Mouse (Mus musculus) neural tube, embryonic 10.5 days (tissue): ENCODE measurements around the gene Rgn.

Experiments used
- DNase-seq: peaks from one replicate; pipeline ENCODE4 v3.0.0-alpha.2; 2017; ENCODE audit warnings: low spot score; ENCODE audit errors: extremely low spot score

Rgn gene

DNA sequence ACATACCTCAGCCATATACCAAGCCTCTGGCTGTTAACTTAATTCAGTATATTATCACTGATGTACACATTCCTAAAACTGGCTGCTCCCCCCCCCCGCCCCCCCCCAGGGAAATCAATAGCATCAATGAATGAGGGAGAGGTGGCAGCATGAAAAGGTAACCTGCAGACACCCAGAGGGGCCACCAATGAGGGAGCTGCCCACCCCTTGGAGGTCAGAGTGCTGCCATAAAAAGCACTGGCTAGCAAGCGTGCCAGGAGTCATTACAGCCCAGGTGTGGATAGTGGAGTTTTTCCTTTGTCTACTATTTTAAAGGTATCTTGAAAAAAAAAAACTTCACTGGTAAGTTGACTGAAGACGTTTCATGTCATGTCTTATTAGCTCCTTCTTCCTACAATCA is at the start of gene Rgn:
Gene Rgn (plus strand): TSS at position 256 of the 400 bp plus-strand sequence.
- DNase-seq, result no peak

DNA sequence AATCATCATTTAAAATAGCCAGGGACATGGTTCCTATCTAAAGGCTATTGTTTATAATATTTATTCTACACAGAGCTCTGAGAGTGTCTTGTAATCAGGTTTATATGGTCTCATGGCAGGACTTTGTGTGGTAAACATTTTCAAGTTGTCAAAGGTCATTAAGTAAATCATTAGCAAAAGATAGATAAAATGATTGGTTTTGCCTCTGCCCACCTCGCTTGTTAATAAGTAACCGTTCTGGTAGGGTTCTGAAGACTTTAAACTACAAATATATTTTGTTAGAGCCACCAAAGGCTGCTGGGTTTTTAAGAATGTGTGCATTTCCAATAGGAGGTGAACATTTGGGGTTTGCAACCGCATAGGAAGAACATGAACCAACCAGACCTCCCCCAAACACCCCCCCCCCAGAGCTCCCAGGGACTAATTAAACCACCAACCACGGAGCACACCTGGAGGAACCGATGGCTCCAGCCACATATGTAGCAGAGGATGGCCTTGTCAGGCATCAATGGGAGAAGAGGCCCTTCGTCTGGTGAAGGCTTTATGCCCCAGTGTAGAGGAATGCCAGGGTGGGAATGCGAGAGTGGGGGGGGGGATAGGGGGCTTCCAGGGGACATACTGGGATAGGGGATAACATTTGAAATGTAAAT is 29.2 kb upstream of the Rgn start:
- no peak for DNase-seq

DNA sequence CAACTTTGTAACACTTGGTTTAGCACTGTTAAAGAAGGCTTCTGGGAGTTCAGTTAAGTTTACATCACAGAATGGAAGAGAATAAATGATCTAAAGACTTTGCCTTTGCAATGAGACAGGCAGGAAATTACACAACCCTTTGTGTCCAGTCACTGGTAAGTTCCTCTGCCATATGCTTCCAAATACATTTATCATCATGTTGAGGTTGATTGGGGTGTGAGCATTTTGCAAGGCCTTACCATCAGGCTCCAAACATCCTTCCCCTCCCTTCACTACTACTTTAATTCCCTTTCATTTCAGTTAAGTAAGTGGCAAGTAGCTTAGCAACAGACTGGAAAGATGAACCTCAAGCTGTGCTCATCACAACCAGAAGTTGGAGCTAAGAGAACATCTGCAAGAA is 28.0 kb upstream of the Rgn start:
- DNase-seq, result no peak

DNA sequence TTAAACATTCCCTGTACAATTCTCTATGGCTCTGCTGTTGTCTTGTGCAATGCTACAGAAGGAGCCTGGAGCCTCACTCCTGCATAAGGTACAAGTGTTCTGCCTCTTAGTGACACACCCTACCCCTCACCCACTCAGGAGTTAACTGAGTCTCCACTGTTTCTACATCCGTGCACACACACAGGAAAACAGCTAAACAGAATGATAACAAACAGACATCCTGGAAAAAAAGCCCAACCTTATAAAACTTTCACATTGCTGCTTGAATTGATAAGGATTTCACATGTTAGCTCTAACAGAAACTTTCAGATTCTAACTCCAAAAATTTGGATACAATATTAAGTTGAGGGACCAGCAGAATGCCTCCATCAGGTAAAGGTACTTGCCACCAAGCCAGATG is 17.0 kb upstream of the Rgn start:
- DNase-seq, result no peak

DNA sequence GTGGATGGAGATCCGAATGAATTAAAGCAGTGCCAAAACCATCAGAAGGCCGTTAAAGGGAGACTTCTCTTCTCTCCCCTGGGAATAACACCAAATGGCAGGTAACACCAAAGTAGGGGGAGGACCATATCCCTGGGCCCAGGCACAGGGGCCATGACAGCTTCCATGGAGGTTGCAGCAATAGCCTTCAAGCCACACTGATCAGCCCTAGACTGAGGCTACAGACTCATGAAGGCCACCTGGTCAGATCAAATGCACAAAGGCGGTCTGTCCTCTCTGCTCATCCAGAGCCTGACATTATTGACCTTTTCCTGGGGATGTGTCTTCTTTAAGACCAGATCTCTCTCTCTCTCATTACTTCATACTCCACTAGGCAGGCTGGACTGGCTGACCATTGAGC is 5.7 kb upstream of the Rgn start:
- DNase-seq, result no peak

DNA sequence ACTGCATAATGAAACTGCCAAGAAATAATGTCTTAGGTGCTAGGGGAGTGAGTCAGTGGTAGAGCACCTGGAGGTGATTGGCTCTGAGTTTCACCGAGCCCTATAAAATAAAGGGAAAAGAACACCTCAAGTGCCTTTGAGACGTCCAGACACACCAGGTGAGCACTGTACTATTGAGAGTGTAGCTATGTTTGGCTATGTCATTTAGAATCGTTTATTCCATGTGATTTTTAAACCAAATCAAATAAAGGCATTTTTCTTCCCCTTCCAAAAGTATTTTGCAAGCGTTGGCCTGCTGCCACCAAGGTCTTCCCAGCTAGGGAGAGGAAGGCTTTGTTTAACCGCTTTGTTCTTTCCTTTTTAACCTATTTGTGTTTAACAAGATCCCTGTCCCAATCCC is 2.0 kb upstream of the Rgn start:
- no peak for DNase-seq

DNA sequence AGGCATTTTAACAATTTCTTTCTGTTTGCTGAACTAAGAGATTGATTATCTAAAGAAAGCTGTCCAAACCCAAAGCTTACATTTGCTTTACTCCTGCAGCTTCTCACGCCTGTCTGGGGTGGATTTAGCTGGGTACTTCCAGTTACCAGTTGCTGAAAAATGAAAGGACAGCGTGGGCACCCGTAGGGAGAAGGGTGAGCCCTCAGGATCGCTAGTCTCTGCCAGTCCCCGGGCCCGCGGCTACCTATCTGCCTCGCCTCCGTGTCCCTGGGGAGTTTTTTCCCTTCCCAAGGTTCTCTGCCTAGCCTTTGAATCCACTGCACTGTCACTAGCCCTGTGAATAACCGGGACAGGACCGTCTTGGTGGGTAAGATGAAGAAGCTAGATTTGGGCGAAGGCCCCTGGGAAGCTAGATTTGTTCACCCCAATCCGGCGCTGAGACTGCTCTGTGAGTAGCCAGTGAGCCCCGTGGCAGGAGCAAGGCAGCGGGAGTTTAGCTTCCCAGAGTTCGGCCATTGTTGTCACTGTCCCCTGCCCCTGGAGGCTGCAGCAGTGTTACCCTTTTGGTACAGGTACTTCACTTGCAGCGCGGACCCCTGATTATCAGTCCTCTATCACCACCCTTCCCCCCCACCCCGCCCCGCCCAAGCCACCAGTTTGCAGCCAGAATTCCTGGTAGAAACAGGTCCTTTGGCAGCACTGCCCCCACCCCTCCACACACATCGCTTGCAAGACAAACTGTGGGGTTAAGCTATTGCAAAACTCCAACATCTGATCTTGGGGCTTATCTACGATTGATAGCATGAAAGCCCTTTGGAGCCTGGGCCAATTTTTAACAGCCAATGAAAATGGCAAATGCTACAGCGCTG is 1.3 kb upstream of the Rgn start:
- DNase-seq, result peak; percentile 20

DNA sequence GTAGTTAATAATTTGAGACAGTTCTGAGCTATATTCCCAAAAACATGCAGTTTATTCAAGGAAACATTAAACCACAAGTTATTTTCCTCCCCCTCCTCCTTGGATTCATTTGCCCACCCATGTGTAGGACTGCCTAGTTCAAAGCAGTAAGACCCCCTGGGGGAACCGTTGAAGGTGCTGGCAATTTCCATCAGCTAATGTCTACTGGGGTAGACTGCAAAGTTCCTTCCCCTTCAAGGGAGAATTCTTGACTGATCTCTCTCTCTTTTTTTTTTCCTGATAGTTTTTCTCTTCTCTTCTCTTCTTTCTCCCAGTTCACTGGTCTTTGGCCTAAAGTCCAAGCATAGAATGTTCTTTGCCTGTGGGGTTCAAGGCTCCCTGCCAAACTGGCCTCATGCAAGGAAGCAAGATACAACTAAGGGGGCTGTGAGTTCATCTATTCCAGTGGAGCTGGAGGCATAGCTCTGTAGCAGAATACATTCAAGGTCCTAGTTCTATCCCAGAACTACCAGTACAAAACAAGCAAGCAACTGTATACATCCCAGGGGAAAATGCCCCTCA is 627 bp upstream of the Rgn start:
- no peak for DNase-seq

DNA sequence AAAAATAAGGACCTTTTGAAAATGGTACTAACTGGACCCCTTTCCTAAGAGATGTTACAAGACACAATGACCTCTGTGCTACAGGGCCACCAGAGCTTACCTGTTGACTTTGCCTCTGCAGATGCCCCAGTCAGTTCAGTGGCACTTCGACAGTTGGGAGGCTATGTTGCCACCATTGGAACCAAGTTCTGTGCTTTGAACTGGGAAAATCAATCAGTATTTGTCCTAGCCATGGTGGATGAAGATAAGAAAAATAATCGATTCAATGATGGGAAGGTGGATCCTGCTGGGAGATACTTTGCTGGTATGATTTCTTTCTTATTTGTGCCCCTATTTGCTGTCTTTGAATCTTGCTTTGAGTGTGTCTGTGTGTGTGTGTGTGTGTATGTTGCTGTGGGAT is 2.6 kb downstream of the Rgn start:
- DNase-seq, result no peak

DNA sequence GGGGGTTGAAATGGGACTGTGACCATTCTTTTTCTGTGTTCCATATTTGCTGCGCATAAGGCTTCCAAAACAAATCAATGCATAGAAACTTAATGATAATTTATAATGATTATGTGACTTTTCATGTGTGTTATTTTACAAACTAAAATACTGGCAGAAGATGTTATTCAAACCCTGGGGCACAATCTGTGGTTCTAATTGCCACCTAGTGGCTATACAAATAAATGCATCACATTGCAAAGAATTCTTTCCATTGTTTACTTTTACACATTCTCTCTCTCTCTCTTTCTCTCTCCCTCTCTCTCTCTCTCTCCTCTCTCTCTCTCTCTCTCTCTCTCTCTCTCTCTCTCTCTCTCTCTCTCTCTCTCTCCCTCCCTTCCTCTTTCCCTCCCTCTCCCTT is 12.3 kb downstream of the Rgn start:
- no peak for DNase-seq

DNA sequence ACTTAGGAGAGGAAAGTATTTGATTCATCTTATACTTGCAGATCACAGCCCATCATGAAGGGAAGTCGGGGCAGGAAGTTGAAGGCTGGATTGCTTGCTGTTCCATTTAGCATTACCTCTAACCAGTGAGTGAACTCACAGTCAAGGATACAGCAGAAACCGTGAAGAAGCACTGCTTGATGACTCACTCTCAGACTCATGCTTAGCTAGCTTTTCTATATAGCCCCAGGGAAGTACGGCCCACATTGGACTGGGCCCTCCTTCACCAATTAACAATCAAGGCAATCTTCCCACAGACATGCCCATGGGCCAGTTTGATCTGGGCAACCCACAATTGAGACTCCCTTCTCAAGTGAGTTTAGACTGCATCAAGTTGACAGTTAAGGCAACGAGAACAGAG is 14.4 kb downstream of the Rgn start:
- no peak for DNase-seq

DNA sequence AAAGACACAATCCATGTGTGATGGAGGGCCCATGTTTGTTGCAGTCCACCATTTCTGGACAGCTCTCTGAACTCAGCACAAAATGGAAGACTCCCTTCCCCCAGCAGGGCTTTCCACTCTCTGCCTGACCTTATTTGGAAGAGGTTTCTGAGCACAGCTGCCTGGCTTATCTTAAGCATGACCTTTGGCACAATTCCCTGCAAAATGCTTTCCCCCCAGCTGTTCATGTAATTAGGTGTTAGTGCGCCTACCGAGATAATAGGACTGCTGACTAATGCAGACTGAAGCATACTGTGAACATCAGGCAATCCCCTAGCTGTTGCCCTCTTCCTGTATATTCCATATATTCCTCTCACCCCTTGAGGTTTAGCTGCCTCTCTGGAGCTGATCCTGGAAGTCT is 21.4 kb downstream of the Rgn start:
- DNase-seq, result no peak

DNA sequence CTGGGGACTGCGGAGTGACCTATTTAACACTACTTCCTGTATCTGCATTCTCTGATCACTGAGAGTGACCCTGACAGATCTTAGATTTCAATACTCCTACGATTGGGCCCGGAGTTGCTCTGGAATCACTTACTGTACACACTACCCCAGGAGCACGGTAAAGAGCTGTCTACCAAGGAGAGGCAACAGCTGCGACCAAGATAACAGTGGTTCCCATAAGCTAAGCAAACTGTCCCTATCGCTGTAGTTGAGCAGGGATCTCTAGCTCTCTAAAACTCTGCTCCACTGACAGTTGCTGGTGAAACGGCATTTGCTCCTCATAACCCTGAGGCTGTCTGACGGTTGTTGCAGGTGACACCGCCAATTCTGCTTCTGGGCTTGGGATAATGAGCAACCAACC is 23.1 kb downstream of the Rgn start:
- no peak for DNase-seq

DNA sequence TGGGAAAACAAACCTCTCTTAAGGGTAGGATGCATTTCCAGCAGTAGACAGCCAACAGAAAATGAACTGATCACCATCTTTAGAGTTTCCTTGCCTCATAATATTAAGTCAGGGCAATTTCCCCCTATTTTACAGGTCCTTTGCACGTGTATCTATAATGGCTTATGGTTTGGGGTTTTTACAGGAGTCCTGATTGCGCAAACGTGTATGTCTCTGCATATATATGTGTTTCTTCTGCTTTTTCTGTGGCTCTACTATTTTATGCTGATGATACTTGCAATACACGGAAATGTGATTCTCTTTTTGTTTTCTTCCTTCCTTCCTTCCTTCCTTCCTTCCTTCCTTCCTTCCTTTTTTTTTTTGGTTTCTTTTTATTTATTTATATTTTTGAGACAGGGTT is 24.3 kb downstream of the Rgn start:
- DNase-seq, result no peak

DNA sequence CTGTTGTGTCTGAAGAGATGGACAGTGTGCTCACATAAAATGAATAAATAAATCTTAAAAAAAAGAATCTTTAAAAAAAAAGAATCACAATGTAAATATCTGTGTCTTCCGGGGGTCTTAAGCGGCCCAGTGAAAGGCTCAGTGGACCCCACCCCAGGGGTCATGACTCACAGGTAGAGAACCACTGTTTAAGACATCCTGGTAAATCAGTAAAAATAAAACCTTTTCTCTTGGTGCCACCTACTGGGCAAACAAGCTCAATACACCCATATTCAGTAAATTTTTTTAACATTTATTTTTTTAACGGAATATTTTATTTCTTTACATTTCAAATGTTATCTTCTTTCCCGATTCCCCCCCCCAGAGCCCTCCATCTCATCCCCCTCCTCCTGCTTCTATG is 38.4 kb downstream of the Rgn start:
- no peak for DNase-seq

DNA sequence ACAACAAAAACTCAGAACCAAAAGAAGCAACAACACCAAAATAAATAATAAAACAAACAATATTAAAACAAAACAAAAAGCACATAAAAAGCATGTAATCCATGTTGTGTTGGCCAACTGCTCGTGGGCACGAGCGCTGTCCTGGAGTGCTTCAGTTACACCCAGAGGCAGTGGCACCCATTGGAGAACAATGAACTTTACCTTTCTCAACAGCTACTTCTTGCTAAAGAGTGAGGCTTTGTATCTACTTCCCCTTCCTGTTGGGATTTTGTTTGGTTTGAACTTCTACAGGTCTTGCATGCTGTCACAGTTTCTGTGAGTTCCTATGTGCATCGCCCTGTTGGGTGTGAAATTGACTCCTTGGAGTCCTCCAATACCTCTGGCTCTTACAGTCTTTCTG is 58.9 kb downstream of the Rgn start:
- DNase-seq, result no peak
